Mouse (Mus musculus) neural tube, embryonic 15.5 days (tissue): Measurements from ENCODE around the gene 1600014C10Rik. TPM values are rescaled to one million over a fixed set of nuclear protein-coding genes. Genes with fewer than 3 reads are reported as not detected.

Source experiments
- ATAC-seq: fragments of 200-750 bp; cut with Nextera tagmentation; 2 replicates; pipeline ENCODE4 v1.8.0; 2017; ENCODE audit warnings: mild to moderate bottlenecking, moderate TSS enrichment, moderate library complexity; ENCODE audit not compliant: low FRiP score
- H3K27ac ChIP-seq: fragments of 300-500 bp; sonication (generic); replicated peaks from 2 replicates; pipeline ENCODE4 v1.5.1; 2015; ENCODE audit warnings: mild to moderate bottlenecking, inconsistent platforms
- H3K27me3 ChIP-seq: fragments of 300-500 bp; sonication (generic); replicated peaks from 2 replicates; pipeline ENCODE4 v1.6.1; 2015; ENCODE audit warnings: inconsistent platforms
- H3K36me3 ChIP-seq: fragments of 300-500 bp; sonication (generic); 2 replicates; pipeline ENCODE4 v1.6.1; 2015; ENCODE audit warnings: inconsistent platforms
- H3K4me1 ChIP-seq: fragments of 300-500 bp; sonication (generic); 2 replicates; pipeline ENCODE4 v1.6.1; 2015; ENCODE audit warnings: inconsistent platforms
- H3K4me2 ChIP-seq: fragments of 300-500 bp; sonication (generic); 2 replicates; pipeline ENCODE4 v1.6.1; 2015; ENCODE audit warnings: inconsistent platforms, mild to moderate bottlenecking, moderate library complexity
- H3K4me3 ChIP-seq: fragments of 300-500 bp; sonication (generic); replicated peaks from 2 replicates; pipeline ENCODE4 v1.5.1; 2015; ENCODE audit warnings: mild to moderate bottlenecking, inconsistent platforms
- H3K9ac ChIP-seq: fragments of 300-500 bp; sonication (generic); replicated peaks from 2 replicates; pipeline ENCODE4 v1.6.1; 2015; ENCODE audit warnings: mild to moderate bottlenecking, inconsistent platforms
- H3K9me3 ChIP-seq: fragments of 300-500 bp; sonication (generic); replicated peaks from 2 replicates; pipeline ENCODE4 v1.6.1; 2016; ENCODE audit warnings: inconsistent platforms
- WGBS: fragments of 180-500 bp; shearing (Covaris S2); methylation state at CpG from one replicate; pipeline ENCODE4 v1.1.7; 2015; ENCODE audit warnings: mixed read lengths; 5-methylcytosine and 5-hydroxymethylcytosine counted together
- polyA plus RNA-seq: library from polyadenylated mRNA; unstranded; fragments of >200 nt; fragmentation: Nextera tagmentation; extraction: Ambion mirVana; gene quantifications from 2 replicates; pipeline ENCODE4 v1.2.1, GENCODE M21; 2015

The 1600014C10Rik gene
- polyA plus RNA-seq, 1 experiment from 2014 or later, result 32.0 TPM

DNA sequence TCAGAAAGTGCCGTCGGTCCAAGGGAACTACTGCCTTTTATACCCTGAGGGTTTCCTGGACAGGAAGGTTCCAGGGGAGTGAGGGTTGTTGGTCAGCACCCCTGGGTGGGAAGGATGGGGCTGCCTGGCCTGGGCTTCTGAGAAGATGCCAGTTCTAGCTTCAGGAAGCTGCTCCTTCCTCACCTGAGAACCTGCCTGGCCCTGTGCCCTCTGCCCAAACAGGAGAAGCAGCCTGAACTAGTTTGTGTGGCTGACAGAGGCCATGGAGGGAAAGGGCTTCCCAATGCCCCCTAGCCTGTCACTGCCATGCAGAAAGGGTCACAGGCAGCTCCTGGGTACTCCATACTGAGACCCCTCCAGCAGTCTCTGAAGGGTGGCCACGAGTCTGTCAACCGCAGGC, 36.5 kb downstream of the 1600014C10Rik start:
- H3K27ac ChIP-seq, result no peak overlapping the region
- no peaks in the 10 kb centered on the region for H3K9me3 ChIP-seq
- H3K4me2 ChIP-seq, result no peak overlapping the region
- no peaks in the 10 kb centered on the region for H3K4me1 ChIP-seq
- WGBS, result 92% methylated on average over 4 of the region's 4 CpGs
- H3K36me3 ChIP-seq, result no peaks in the 10 kb centered on the region
- no peak overlapping the region for H3K9ac ChIP-seq
- no peak for ATAC-seq
- H3K4me3 ChIP-seq, result no peak overlapping the region
- H3K27me3 ChIP-seq, result no peaks in the 10 kb centered on the region

DNA sequence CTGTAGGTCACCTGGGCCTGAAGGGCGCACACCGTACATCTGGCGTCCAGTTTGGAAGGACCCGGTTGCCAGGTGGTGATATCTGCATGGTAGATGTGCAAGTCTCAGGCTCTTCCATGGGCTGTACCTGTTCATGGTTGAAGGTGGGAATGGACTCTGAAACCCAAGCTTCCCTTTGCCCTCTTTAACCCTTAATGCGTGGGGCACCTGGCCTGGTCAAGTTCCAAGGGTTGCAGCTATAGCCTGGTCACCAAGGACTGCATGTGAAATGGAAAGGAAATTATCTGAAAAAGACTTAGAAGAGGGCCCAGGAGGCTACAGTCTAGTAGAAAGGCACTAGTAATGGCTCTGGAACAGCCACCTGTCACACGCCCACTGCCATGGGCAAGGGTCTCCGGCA, 37.8 kb downstream of the 1600014C10Rik start:
- no peak overlapping the region for H3K27ac ChIP-seq
- no peak overlapping the region for H3K4me3 ChIP-seq
- H3K9me3 ChIP-seq, result no peaks in the 10 kb centered on the region
- no peaks in the 10 kb centered on the region for H3K36me3 ChIP-seq
- no peak overlapping the region for H3K9ac ChIP-seq
- H3K4me1 ChIP-seq, result no peaks in the 10 kb centered on the region
- WGBS, result 95% methylated on average over 7 of the region's 7 CpGs
- H3K4me2 ChIP-seq, result no peak overlapping the region
- H3K27me3 ChIP-seq, result no peaks in the 10 kb centered on the region
- ATAC-seq, result no peak

DNA sequence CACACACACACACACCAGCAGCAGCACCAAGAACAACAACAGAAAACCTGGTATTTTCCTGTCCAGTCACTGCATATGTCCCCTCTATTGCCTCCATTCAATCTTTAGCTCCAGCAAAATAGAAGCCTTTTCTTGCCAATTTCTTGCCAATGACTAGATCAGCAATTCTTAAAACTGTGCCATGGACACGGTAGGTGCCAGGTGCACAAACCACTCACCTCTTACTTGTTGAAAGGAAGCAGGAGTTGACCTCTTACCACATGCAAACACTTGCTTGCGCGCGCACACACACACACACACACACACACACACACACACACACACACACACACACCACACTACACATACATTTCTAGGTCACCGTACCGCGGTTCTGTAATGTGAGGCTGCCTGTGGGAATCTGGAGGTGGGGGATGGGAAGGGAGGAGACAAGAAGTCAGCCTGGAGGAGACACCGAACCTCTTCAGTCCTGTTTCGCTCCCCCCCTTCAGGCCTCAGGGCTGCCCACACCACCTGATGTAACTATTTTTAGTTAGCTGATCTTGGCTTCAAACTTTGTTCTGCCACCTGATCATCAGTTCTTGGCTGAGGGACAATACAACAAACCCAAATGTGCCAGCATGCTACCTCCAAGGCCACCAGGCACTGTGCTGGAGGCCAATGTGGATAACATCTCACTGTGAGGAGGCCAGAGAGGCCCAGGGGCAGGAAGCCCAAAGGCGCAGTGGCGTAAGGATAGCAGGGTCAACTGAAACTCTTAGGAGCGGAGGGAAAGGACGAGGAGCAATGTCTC, 41.8 kb downstream of the 1600014C10Rik start:
- 83% methylated on average over 13 of the region's 13 CpGs for WGBS
- no peaks in the 10 kb centered on the region for H3K36me3 ChIP-seq
- no peak for ATAC-seq
- peaks cover 16% of the 10 kb centered on the region for H3K4me1 ChIP-seq
- peaks cover 11% of the 10 kb centered on the region for H3K27me3 ChIP-seq
- no peak overlapping the region for H3K27ac ChIP-seq
- H3K4me3 ChIP-seq, result no peak overlapping the region
- no peak overlapping the region for H3K9ac ChIP-seq
- no peak overlapping the region for H3K4me2 ChIP-seq
- H3K9me3 ChIP-seq, result no peaks in the 10 kb centered on the region

DNA sequence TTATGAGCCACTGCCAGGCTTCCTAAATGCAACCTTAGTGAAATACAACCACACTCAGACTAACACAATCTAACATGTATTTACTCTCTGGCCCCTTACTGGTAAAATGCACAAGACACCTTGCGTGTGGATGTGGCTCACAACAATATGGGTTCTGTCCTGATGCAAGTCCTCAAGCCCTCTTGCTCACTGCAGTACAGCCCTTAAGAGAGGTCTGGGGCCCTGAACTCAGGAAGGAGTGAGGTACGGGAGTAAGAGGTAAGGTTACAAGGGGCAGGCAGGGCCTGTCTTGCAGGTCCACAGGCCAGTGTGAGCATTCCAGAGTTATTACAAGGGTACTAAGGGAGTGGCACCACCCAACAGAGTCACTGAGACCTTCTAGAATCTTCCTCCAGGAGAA, 43.2 kb downstream of the 1600014C10Rik start:
- WGBS, result 79% methylated on average over 2 of the region's 2 CpGs
- no peak for ATAC-seq
- no peaks in the 10 kb centered on the region for H3K36me3 ChIP-seq
- H3K9ac ChIP-seq, result no peak overlapping the region
- peaks cover 11% of the 10 kb centered on the region for H3K27me3 ChIP-seq
- H3K4me2 ChIP-seq, result peak overlapping the region; percentile 98; the same call in 1 of the 2 replicates
- no peak overlapping the region for H3K4me3 ChIP-seq
- H3K27ac ChIP-seq, result no peak overlapping the region
- H3K4me1 ChIP-seq, result peaks cover 16% of the 10 kb centered on the region
- H3K9me3 ChIP-seq, result no peaks in the 10 kb centered on the region

DNA sequence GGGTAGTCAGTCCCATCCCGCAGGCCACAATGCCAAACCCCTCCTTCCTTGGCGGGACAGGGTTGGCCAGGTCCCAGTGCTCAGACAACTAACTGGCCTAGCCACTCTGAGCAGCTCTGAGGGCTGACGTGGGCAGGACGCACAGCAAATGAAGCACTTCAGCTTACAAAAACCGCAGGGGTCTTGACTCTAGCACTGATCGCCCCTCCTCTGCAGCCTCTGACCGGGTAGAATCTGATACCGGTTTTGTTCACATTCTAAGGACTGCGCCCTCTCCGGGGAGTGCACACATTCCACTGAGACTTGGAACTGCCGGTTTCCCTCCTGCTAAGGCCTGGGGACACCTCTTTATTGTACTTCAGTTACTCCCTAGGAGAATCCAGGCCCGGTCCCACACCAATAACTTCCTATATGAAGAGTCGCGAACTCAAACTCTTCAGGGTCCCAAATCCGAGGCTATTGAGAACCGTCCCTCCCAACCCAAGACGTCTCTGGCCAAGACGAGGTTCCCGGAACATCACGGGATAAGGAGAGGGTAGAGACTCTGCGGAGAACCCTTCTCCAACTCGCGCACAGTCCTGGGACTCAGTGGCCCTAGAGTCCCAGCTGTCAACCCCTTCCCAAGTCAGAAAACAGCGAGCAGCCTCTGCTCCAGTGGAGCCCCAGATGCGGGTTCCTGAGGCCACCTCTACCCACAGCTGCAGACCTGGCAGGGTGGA, 44.3 kb downstream of the 1600014C10Rik start:
- peaks cover 11% of the 10 kb centered on the region for H3K27me3 ChIP-seq
- H3K9ac ChIP-seq, result peak overlapping the region; percentile 49
- H3K27ac ChIP-seq, result 0 out of 2 replicates have a peak overlapping the region, but pooled peaks have one; percentile 43
- H3K36me3 ChIP-seq, result no peaks in the 10 kb centered on the region
- no peaks in the 10 kb centered on the region for H3K9me3 ChIP-seq
- under 1% methylated on average over 25 of the region's 25 CpGs for WGBS
- H3K4me3 ChIP-seq, result peak overlapping the region; percentile 53
- peak; percentile 34; the same call in 1 of the 2 replicates for ATAC-seq
- H3K4me2 ChIP-seq, result peak overlapping the region; percentile 98
- H3K4me1 ChIP-seq, result peaks cover 16% of the 10 kb centered on the region

DNA sequence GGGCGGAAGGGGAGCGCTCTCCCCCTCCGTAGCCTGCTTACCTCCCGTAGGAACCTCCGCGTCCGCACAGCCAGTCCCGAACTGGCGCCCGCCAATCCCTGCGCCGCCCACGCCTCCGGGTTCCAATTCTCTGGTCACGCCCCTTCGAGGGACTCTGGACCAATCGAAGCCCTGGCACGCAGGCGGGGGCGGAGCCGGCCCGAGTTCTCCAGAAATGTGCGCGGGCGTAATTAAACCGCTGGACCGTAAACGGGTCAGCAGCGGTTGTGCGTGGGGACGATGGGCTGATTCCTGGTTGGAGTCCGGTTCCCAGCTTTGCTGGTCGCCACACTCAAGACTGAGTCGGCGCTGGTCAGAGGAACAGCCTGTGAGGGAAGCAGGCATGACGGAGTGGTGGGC, 44.9 kb downstream of the 1600014C10Rik start, which contains the start of gene Plekhf1:
TSS of gene Plekhf1 (minus strand) at position 117 of the 399 bp plus-strand sequence.
- ATAC-seq, result peak; percentile 92
- H3K4me1 ChIP-seq, result peaks cover 16% of the 10 kb centered on the region
- H3K36me3 ChIP-seq, result no peaks in the 10 kb centered on the region
- WGBS, result 0% methylated on average over 36 of the region's 36 CpGs
- peak within 1 kb of the TSS; percentile 98 for H3K4me2 ChIP-seq
- peak within 1 kb of the TSS; percentile 53 for H3K4me3 ChIP-seq
- H3K9ac ChIP-seq, result peak within 1 kb of the TSS; percentile 49
- H3K9me3 ChIP-seq, result no peaks in the 10 kb centered on the region
- H3K27ac ChIP-seq, result 0 out of 2 replicates have a peak within 1 kb of the TSS, but pooled peaks have one; percentile 43
- peaks cover 11% of the 10 kb centered on the region for H3K27me3 ChIP-seq

DNA sequence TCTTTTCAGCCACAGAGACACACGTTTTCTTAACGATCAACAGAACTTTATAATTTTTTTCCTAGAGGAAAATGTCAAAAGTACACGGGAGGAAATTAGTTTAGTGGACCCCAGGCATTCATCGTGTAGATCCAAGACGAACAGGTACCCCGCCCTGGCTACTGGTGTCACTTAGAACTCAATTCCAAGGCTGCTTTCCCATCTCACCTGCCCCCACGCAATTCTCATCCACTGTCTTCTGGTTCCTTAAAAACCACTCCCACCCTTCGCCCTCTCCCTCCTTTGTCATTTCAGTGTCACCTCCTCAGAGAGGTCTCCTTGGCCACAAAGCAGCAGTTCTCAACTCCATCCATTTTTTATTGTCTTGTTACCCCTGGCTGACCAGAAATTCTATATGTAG, 45.3 kb downstream of the 1600014C10Rik start:
- 25% methylated on average over 8 of the region's 8 CpGs for WGBS
- peak overlapping the region; percentile 49; the same call in 1 of the 2 replicates for H3K9ac ChIP-seq
- H3K4me3 ChIP-seq, result peak overlapping the region; percentile 53
- peak overlapping the region; percentile 98 for H3K4me2 ChIP-seq
- no peak for ATAC-seq
- no peak overlapping the region for H3K27ac ChIP-seq
- H3K36me3 ChIP-seq, result no peaks in the 10 kb centered on the region
- no peaks in the 10 kb centered on the region for H3K9me3 ChIP-seq
- peaks cover 11% of the 10 kb centered on the region for H3K27me3 ChIP-seq
- H3K4me1 ChIP-seq, result peaks cover 16% of the 10 kb centered on the region

DNA sequence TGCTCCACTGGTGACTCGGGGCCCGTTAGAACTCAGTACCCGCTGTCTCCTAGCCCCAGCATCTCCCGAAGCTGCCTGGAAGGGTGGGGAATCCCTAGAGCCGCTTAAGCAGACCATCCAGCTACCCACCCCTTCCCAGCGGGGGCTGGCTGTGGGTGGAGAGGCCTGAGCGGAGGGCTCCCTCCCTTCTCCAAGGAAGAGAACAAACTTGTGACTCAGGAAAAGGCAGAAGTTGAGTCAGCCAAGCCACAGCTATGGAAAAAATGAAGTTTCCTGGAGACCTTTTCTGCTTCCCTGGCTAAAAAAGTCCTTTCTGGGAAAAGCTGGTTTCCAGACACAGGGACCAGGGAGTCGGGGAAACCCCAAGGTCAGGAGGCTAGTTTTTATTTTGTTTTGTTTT, 47.3 kb downstream of the 1600014C10Rik start:
- peaks cover 16% of the 10 kb centered on the region for H3K4me1 ChIP-seq
- no peak overlapping the region for H3K4me3 ChIP-seq
- no peak overlapping the region for H3K4me2 ChIP-seq
- ATAC-seq, result no peak
- H3K9ac ChIP-seq, result no peak overlapping the region
- peaks cover 11% of the 10 kb centered on the region for H3K27me3 ChIP-seq
- no peak overlapping the region for H3K27ac ChIP-seq
- no peaks in the 10 kb centered on the region for H3K36me3 ChIP-seq
- 27% methylated on average over 8 of the region's 8 CpGs for WGBS
- H3K9me3 ChIP-seq, result no peaks in the 10 kb centered on the region

DNA sequence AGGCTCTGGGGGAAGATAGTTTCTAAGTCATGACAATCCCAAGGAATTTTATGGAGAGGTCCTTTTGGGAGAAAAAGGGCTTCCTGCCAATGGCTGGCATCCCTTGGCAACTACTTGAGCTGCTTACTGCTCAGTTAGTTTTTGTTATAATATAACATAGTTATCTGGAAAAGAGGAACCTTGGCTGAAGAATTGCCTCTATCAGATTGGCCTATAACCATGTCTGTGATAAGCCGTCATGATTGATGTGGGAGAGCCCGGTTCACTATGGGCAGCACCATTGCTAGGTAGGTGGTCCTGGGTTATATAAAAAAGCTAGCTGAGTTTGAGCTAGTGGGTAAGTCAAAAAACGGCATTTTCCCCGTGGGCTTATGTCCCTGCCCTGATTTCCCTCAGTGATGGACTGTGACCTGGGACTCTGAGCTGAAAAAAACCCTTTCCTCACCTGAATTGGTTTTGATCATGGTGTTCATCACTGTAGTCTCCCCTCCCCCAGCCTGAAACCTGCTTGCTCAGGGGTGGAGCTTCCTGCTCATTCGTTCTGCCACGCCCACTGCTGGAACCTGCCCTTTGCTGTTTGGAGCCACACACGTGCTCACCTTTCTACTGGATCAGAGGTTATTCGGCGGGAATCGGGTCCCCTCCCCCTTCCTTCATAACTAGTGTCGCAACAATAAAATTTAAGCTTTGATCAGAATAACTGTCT, 53.5 kb downstream of the 1600014C10Rik start:
- H3K27me3 ChIP-seq, result no peaks in the 10 kb centered on the region
- H3K36me3 ChIP-seq, result no peaks in the 10 kb centered on the region
- no peak for ATAC-seq
- H3K4me3 ChIP-seq, result no peak overlapping the region
- no peaks in the 10 kb centered on the region for H3K4me1 ChIP-seq
- H3K4me2 ChIP-seq, result no peak overlapping the region
- no peaks in the 10 kb centered on the region for H3K9me3 ChIP-seq
- no peak overlapping the region for H3K9ac ChIP-seq
- WGBS, result 45% methylated on average over 11 of the region's 11 CpGs
- no peak overlapping the region for H3K27ac ChIP-seq

DNA sequence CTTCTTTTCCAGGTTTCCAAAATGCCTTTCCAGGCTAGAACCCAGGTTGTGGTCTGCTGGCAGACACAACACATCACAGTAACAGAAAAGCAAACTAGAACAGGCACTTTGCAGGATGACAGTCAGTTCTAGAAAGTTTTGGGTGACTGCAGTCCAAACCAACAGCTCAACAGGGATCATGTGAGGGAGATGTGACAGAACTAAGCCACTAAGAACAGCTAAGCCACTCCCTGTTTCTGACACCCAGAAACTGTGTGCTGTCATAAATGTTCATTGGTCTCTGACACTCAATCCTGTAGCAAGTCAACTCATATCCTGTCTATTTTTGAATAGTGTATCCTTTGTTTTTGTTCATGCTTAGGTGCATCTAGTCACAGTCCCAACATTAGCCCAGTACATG, 54.1 kb downstream of the 1600014C10Rik start:
- Histone ChIP-seq H3K27me3 (no peaks in the 10 kb centered on the region), H3K36me3 (no peaks in the 10 kb centered on the region), H3K9me3 (no peaks in the 10 kb centered on the region), H3K4me2 (no peak overlapping the region), H3K4me1 (no peaks in the 10 kb centered on the region), H3K4me3 (no peak overlapping the region), H3K9ac (no peak overlapping the region), H3K27ac (no peak overlapping the region)
- ATAC-seq, result no peak

DNA sequence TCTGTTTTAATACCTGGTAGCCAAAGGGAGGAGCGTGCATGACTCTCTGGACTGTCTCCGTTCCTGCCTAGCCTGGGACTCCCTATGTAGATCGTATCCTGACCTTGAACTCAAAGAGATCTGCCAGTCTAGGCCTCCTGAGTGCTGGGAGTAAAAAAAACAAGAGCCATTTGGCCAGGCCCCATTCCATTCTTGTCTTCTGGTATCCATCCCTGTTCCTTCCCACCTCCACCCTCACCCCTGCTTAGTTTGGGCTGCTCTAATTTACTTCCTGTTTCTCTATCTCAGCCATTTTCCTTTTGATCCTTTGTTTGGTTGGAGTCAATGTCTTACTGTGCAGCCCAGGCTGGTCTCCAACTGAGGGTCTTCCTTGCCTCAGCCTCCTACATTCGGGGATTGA, 59.4 kb downstream of the 1600014C10Rik start:
- no peak for ATAC-seq
- 89% methylated on average over 4 of the region's 4 CpGs for WGBS
- Histone ChIP-seq H3K27ac (no peak overlapping the region), H3K36me3 (no peaks in the 10 kb centered on the region), H3K4me3 (no peak overlapping the region), H3K9me3 (no peaks in the 10 kb centered on the region), H3K9ac (no peak overlapping the region), H3K4me1 (no peaks in the 10 kb centered on the region), H3K27me3 (no peaks in the 10 kb centered on the region), H3K4me2 (no peak overlapping the region)
